Mouse (Mus musculus) MEL (cell line): Measurements from ENCODE around the gene Mtcl1. TPM values are rescaled to one million over a fixed set of nuclear protein-coding genes. Genes with fewer than 3 reads are reported as not detected.

Experiments used
- DNase-seq: peaks from one replicate; pipeline ENCODE4 v3.0.0; 2011; ENCODE audit warnings: low read depth, low spot score
- H3K27ac ChIP-seq: 2 replicates; pipeline ENCODE4 v1.5.1; 2012; ENCODE audit warnings: low read depth, mild to moderate bottlenecking, control low read depth, low read length, moderate library complexity; ENCODE audit not compliant: control insufficient read depth
- H3K27me3 ChIP-seq, 2 experiments: fragments of 150-350 bp in 1 of 2; sonication (generic) in 1 of 2; 2 replicates each; pipeline ENCODE4 v1.6.1; 2012; ENCODE audit warnings: low read length in 2 of 2, mild to moderate bottlenecking in 2 of 2, improper control_type of control experiment in 1 of 2, moderate library complexity in 1 of 2; ENCODE audit not compliant: insufficient read depth in 2 of 2, control insufficient read depth in 1 of 2
- H3K36me3 ChIP-seq, 2 experiments: 2 replicates each; pipeline ENCODE4 v1.6.1; 2012 to 2014; ENCODE audit warnings: low read length in 2 of 2, improper control_type of control experiment in 1 of 2, inconsistent platforms in 1 of 2, mild to moderate bottlenecking in 1 of 2; ENCODE audit not compliant: insufficient read depth in 2 of 2, control insufficient read depth in 1 of 2
- H3K4me1 ChIP-seq, 2 experiments: fragments of 150-350 bp in 1 of 2; sonication (generic) in 1 of 2; 2 replicates each; pipeline ENCODE4 v1.6.1; 2012; ENCODE audit warnings: low read length in 2 of 2, improper control_type of control experiment in 1 of 2, mild to moderate bottlenecking in 1 of 2; ENCODE audit not compliant: insufficient read depth in 2 of 2, control insufficient read depth in 1 of 2
- H3K4me3 ChIP-seq, 2 experiments: fragments of 150-350 bp in 1 of 2; sonication (generic) in 1 of 2; 2 replicates each; pipeline ENCODE4 v1.5.1; 2012; ENCODE audit warnings: low read depth in 2 of 2, low read length in 2 of 2, mild to moderate bottlenecking in 2 of 2, moderate library complexity in 2 of 2, control low read depth in 1 of 2, improper control_type of control experiment in 1 of 2; ENCODE audit not compliant: control insufficient read depth in 1 of 2, insufficient read depth in 1 of 2
- H3K79me2 ChIP-seq: 2 replicates; pipeline ENCODE4 v1.6.1; 2012; ENCODE audit warnings: mild to moderate bottlenecking, low read length, moderate library complexity; ENCODE audit not compliant: control insufficient read depth, poor library complexity, insufficient read depth
- H3K9ac ChIP-seq: 2 replicates; pipeline ENCODE4 v1.6.1; 2012; ENCODE audit warnings: low read depth, mild to moderate bottlenecking, control low read depth, low read length, moderate library complexity; ENCODE audit not compliant: control insufficient read depth, poor library complexity, severe bottlenecking
- H3K9me3 ChIP-seq: fragments of 150-350 bp; sonication (generic); replicated peaks from 2 replicates; pipeline ENCODE4 v1.6.1; 2012; ENCODE audit warnings: mild to moderate bottlenecking, low read length, improper control_type of control experiment, moderate library complexity; ENCODE audit not compliant: insufficient read depth
- BHLHE40 ChIP-seq: IDR thresholded peaks from 2 replicates; pipeline ENCODE4 v1.6.1; 2012; ENCODE audit warnings: low read depth, mild to moderate bottlenecking, inconsistent platforms, low read length, improper control_type of control experiment, borderline replicate concordance
- CHD2 ChIP-seq: IDR thresholded peaks from 2 replicates; pipeline ENCODE4 v1.6.1; 2011; ENCODE audit warnings: low read length, improper control_type of control experiment
- CTCF ChIP-seq, 3 experiments: IDR thresholded peaks in 2 of 3; conservative IDR thresholded peaks in 1 of 3; 2 replicates each; pipeline ENCODE4 v1.5.1; 2011 to 2012; ENCODE audit warnings: low read length in 3 of 3, low read depth in 2 of 3, mild to moderate bottlenecking in 2 of 3, improper control_type of control experiment in 1 of 3, inconsistent platforms in 1 of 3, mixed read lengths in 1 of 3, moderate library complexity in 1 of 3; ENCODE audit not compliant: control insufficient read depth in 1 of 3, insufficient read depth in 1 of 3, poor library complexity in 1 of 3, severe bottlenecking in 1 of 3
- ELF1 ChIP-seq: IDR thresholded peaks from 2 replicates; pipeline ENCODE4 v1.6.1; 2014; ENCODE audit warnings: low read depth, mild to moderate bottlenecking, inconsistent platforms, low read length, improper control_type of control experiment, moderate library complexity
- EP300 ChIP-seq, 2 experiments: IDR thresholded peaks; 2 replicates each; pipeline ENCODE4 v1.6.1; 2011; ENCODE audit warnings: improper control_type of control experiment in 2 of 2, low read length in 2 of 2, low read depth in 1 of 2, mild to moderate bottlenecking in 1 of 2
- GABPA ChIP-seq: IDR thresholded peaks from 2 replicates; pipeline ENCODE4 v1.6.1; 2012; ENCODE audit warnings: low read depth, mild to moderate bottlenecking, inconsistent platforms, low read length, improper control_type of control experiment, moderate library complexity
- MAFK ChIP-seq: IDR thresholded peaks from 2 replicates; pipeline ENCODE4 v1.6.1; 2011; ENCODE audit warnings: low read depth, mild to moderate bottlenecking, low read length, improper control_type of control experiment, borderline replicate concordance
- MAZ ChIP-seq: IDR thresholded peaks from 2 replicates; pipeline ENCODE4 v1.6.1; 2012; ENCODE audit warnings: low read depth, mild to moderate bottlenecking, inconsistent platforms, low read length, improper control_type of control experiment
- MEF2A ChIP-seq: IDR thresholded peaks from 2 replicates; pipeline ENCODE4 v1.6.1; 2014; ENCODE audit warnings: low read depth, mild to moderate bottlenecking, inconsistent platforms, low read length, improper control_type of control experiment; ENCODE audit not compliant: poor library complexity, insufficient replicate concordance, severe bottlenecking; ENCODE audit errors: extremely low read depth
- MYB ChIP-seq: IDR thresholded peaks from 2 replicates; pipeline ENCODE4 v1.6.1; 2011; ENCODE audit warnings: mild to moderate bottlenecking, low read depth, low read length, improper control_type of control experiment
- NELFE ChIP-seq: IDR thresholded peaks from 2 replicates; pipeline ENCODE4 v1.6.1; 2011; ENCODE audit warnings: low read depth, low read length, improper control_type of control experiment
- NRF1 ChIP-seq: IDR thresholded peaks from 2 replicates; pipeline ENCODE4 v1.6.1; 2014; ENCODE audit warnings: low read depth, mild to moderate bottlenecking, inconsistent platforms, low read length, improper control_type of control experiment, moderate library complexity; ENCODE audit not compliant: poor library complexity, insufficient read depth, severe bottlenecking
- POLR2AphosphoS2 ChIP-seq: IDR thresholded peaks from 2 replicates; pipeline ENCODE4 v1.6.1; 2011; ENCODE audit warnings: low read length, improper control_type of control experiment
- POLR2AphosphoS5 ChIP-seq: IDR thresholded peaks from 2 replicates; pipeline ENCODE4 v1.6.1; 2012; ENCODE audit warnings: low read depth, borderline replicate concordance, mild to moderate bottlenecking, inconsistent platforms, low read length, moderate library complexity, mixed read lengths
- TAL1 ChIP-seq: IDR thresholded peaks from 2 replicates; pipeline ENCODE4 v1.6.1; 2012; ENCODE audit warnings: mild to moderate bottlenecking, inconsistent platforms, low read length, moderate library complexity, mixed read lengths
- UBTF ChIP-seq: IDR thresholded peaks from 2 replicates; pipeline ENCODE4 v1.6.1; 2012; ENCODE audit warnings: low read depth, mild to moderate bottlenecking, inconsistent platforms, low read length, improper control_type of control experiment, moderate library complexity, borderline replicate concordance; ENCODE audit not compliant: insufficient read depth
- USF2 ChIP-seq, 2 experiments: IDR thresholded peaks; 2 replicates each; pipeline ENCODE4 v1.6.1; 2011 to 2012; ENCODE audit warnings: improper control_type of control experiment in 2 of 2, low read length in 2 of 2, borderline replicate concordance in 1 of 2, inconsistent platforms in 1 of 2, low read depth in 1 of 2, mild to moderate bottlenecking in 1 of 2; ENCODE audit not compliant: insufficient read depth in 1 of 2
- ZNF384 ChIP-seq: IDR thresholded peaks from 2 replicates; pipeline ENCODE4 v1.6.1; 2012; ENCODE audit warnings: low read depth, mild to moderate bottlenecking, inconsistent platforms, low read length, improper control_type of control experiment
- polyA plus RNA-seq, 2 experiments: library from polyadenylated mRNA; stranded (reverse) in 1 of 2; unstranded in 1 of 2; fragments of >175 nt in 1 of 2; fragments of >200 nt in 1 of 2; gene quantifications; 2 replicates each; pipeline versions ENCODE4 v1.2.1 to v1.2.4; 2012; ENCODE audit warnings: low replicate concordance in 2 of 2, low read depth in 1 of 2; ENCODE audit not compliant: insufficient read length in 2 of 2, insufficient read depth in 1 of 2, missing spikeins in 1 of 2
- total RNA-seq: library from RNA; depleted of rRNA; stranded (reverse); fragments of 300-350 nt; gene quantifications from 2 replicates; pipeline ENCODE4 v1.2.3, GENCODE M21; 2012

Mtcl1 gene
- total and polyA plus RNA-seq, 3 experiments, result not detected

- peak in 1 of 3 experiments; percentile 27; a peak in 3 of 6 replicates for TF ChIP-seq CTCF (IDR thresholded peaks at IDR 0.05 in 2 of 3, conservative IDR thresholded peaks at IDR 0.05 in 1 of 3; ENCODE audit: control insufficient read depth in 1 of 3, insufficient read depth in 1 of 3, low read depth in 2 of 3, low read length in 3 of 3, poor library complexity in 1 of 3, severe bottlenecking in 1 of 3)
- no peak for TF ChIP-seq ELF1
- no peak for TF ChIP-seq MEF2A
- no peak for TF ChIP-seq POLR2AphosphoS2
- TF ChIP-seq, all 39 proteins: peak for 1
- H3K79me2 ChIP-seq, result no peaks in the 10 kb centered on the region
- H3K9me3 ChIP-seq, result no peaks in the 10 kb centered on the region
- H3K4me1 ChIP-seq, result no peaks in the 10 kb centered on the region
- H3K27ac ChIP-seq, result no peak overlapping the region
- no peak overlapping the region for H3K4me3 ChIP-seq
- H3K27me3 ChIP-seq, result no peaks in the 10 kb centered on the region
- DNase-seq, result no peak
- no peak overlapping the region for H3K9ac ChIP-seq
- H3K36me3 ChIP-seq, result no peaks in the 10 kb centered on the region
Measured at GRCm38 (mm10) chr17:66326552-66327045, 123.0 kb downstream of the Mtcl1 start.

GRCm38 (mm10) chr17:66326204-66326545, 123.4 kb downstream of the Mtcl1 start:
- TF ChIP-seq UBTF, result no peak
- TF ChIP-seq NRF1, result no peak
- no peak for TF ChIP-seq MAZ
- no peak for TF ChIP-seq MEF2A
- TF ChIP-seq POLR2AphosphoS2, result no peak
- no peak for TF ChIP-seq USF2 (IDR thresholded peaks at IDR 0.05; ENCODE audit: borderline replicate concordance in 1 of 2, insufficient read depth in 1 of 2, low read depth in 1 of 2, low read length in 2 of 2)
- no peak for TF ChIP-seq EP300 (IDR thresholded peaks at IDR 0.05; ENCODE audit: low read depth in 1 of 2, low read length in 2 of 2)
- TF ChIP-seq CHD2, result no peak
- no peak for TF ChIP-seq TAL1

GRCm38 (mm10) chr17:66325440-66326203, 123.9 kb downstream of the Mtcl1 start:
- no peak overlapping the region for H3K4me3 ChIP-seq
- no peak overlapping the region for H3K9ac ChIP-seq
- no peak for DNase-seq
- no peaks in the 10 kb centered on the region for H3K27me3 ChIP-seq
- no peaks in the 10 kb centered on the region for H3K36me3 ChIP-seq
- no peaks in the 10 kb centered on the region for H3K79me2 ChIP-seq
- TF ChIP-seq CTCF (IDR thresholded peaks at IDR 0.05 in 2 of 3, conservative IDR thresholded peaks at IDR 0.05 in 1 of 3; ENCODE audit: control insufficient read depth in 1 of 3, insufficient read depth in 1 of 3, low read depth in 2 of 3, low read length in 3 of 3, poor library complexity in 1 of 3, severe bottlenecking in 1 of 3) (no peak), GABPA (no peak), BHLHE40 (no peak), NELFE (no peak), POLR2AphosphoS5 (no peak), ZNF384 (no peak), MAFK (no peak), MYB (no peak), USF2 (IDR thresholded peaks at IDR 0.05; ENCODE audit: borderline replicate concordance in 1 of 2, insufficient read depth in 1 of 2, low read depth in 1 of 2, low read length in 2 of 2) (no peak)
- TF ChIP-seq, all 39 proteins: peak for 0
- Histone ChIP-seq H3K27ac (no peak overlapping the region), H3K9me3 (no peaks in the 10 kb centered on the region), H3K4me1 (no peaks in the 10 kb centered on the region)

More at GRCm38 (mm10) chr17:66326204-66326545, 123.4 kb downstream of the Mtcl1 start:
- Histone ChIP-seq H3K36me3 (no peaks in the 10 kb centered on the region), H3K27me3 (no peaks in the 10 kb centered on the region), H3K4me1 (no peaks in the 10 kb centered on the region), H3K9ac (no peak overlapping the region), H3K79me2 (no peaks in the 10 kb centered on the region), H3K27ac (no peak overlapping the region), H3K4me3 (no peak overlapping the region), H3K9me3 (no peaks in the 10 kb centered on the region)
- DNase-seq, result no peak
